18 mouse cellular contexts compared by ENCODE assay signal in genomic region chr13:98791693-98792092, GRCm38 (mm10). TPM values are rescaled to one million over a fixed set of nuclear protein-coding genes. Genes with fewer than 3 reads are reported as not detected.
DNase-seq lines count a peak whose midpoint lies in the region; ATAC-seq lines count a peak whose summit lies in the region.
"Had no signal": no experiment of that assay in that cellular context is flagged by ENCODE, and none has a peak within 500 bp of the region (broad histone marks: within the 10 kb centered on the region; RNA-seq: fewer than 3 reads in every experiment).

No protein-coding gene starts in this region.

- DNase-seq in CD4-positive helper T cell, adult 2 months (ENCODE audit: low read depth, low spot score) = peak; percentile 50
- peak; percentile 56 for DNase-seq in induced T-regulatory cell, adult 2 months (ENCODE audit: low read depth)
- DNase-seq in left cerebral cortex, adult 11 months (ENCODE audit: low spot score) = no peak
- DNase-seq in cerebellum, adult 11-12 months = no peak
- DNase-seq in gastrocnemius, adult 18-20 months (ENCODE audit: low spot score) = no peak
- DNase-seq: adrenal gland, adult 8-10 months; adrenal gland, postnatal 14 days; adrenal gland, postnatal 36 days; B cell, adult 2 months; cerebellum, adult 18-20 months; cerebellum, adult 8-10 months; cerebellum, adult 9-11 months; cerebellum, postnatal 14 days; cerebellum, postnatal 36 days; forebrain, postnatal 0 days had no signal

- peak; percentile 78 for ATAC-seq in CD4-positive, CD25-positive, alpha-beta regulatory T cell, adult 4 months
- ATAC-seq: forebrain, embryonic 13.5 days; forebrain, embryonic 15.5 days; forebrain, postnatal 0 days had no signal

RNA-seq across cellular contexts. Expression of gene Fcho2, which starts 23.6 kb away (rescaled TPM):
- 10 to 100 TPM; 40.5 to 46.8 TPM for polyA plus RNA-seq in CD4-positive, CD25-positive, alpha-beta regulatory T cell, adult 4 months (2017; shearing (Covaris generic))
- total RNA-seq in gastrocnemius, adult 18-20 months (2021) = 10 to 100 TPM; 21.3 to 26.3 TPM

Comparison
In these comparisons a context has a peak if more than half of its experiments do, and no peak if none do; other contexts are left out.
1. DNase-seq: peak in CD4-positive helper T cell, adult 2 months (single experiment) and induced T-regulatory cell, adult 2 months (single experiment); none in left cerebral cortex, adult 11 months (single experiment), cerebellum, adult 11-12 months (single experiment) and gastrocnemius, adult 18-20 months (single experiment).